Mouse (Mus musculus) granulocyte monocyte progenitor cell, adult 5-6 weeks (primary cell): ENCODE data around the gene Drosha. TPM values are rescaled to one million over a fixed set of nuclear protein-coding genes. Genes with fewer than 3 reads are reported as not detected.

Experiments used
- ATAC-seq: replicated peaks from 2 replicates; pipeline ENCODE4 v1.8.0; 2016; ENCODE audit warnings: mild to moderate bottlenecking, moderate TSS enrichment, inconsistent platforms; ENCODE audit not compliant: poor library complexity, severe bottlenecking
- total RNA-seq, 2 experiments: library from RNA; stranded (forward) in 1 of 2; stranded (reverse) in 1 of 2; fragments of 200-712, 200-1000 nt in 1 of 2; fragments of >200 nt in 1 of 2; fragmentation: Nextera tagmentation in 1 of 2; gene quantifications; 2 replicates each; pipeline ENCODE4 v1.2.3; 2014 to 2017

The Drosha gene
- total RNA-seq, 2 experiments from 2014 or later = 23.5 to 33.0 TPM

DNA sequence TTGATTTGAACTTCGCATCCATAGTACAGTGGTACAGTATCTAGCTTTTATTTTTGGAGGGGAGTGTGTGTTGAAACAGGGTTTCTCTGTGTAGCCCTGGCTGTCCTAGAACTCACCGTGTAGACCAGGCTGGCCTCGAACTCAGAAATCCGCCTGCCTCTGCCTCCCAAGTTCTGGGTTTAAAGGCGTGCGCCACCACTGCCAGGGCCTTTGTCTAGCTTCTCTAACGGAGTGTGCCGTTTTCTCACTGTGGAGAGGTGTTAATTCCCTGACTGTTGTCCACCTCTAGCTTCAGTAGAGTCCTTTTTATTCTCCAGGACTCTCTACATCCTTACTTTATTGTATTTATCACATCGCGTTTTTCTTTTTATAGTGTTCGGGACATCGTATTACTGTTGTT is 793 bp downstream of the Drosha start:
- no peak for ATAC-seq

DNA sequence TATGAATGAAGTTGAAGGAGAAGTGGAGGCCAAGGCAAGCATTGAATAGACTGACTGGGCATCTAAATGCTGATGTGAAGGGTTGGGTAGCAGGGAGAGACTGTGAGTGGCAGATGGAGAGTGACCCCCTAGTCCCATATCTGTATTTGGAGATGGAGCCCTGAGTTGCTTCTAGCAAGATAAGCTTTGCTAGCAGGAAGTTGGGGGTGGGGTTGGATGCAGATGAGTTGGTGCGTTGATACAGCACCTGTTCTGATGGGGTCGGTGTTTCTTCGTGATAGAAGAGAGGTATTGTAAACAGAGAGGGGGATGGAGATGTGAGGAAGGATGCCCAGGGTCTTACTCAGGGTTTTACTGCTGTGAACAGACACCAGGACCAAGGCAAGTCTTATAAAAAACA is 5.3 kb downstream of the Drosha start:
- ATAC-seq = no peak

DNA sequence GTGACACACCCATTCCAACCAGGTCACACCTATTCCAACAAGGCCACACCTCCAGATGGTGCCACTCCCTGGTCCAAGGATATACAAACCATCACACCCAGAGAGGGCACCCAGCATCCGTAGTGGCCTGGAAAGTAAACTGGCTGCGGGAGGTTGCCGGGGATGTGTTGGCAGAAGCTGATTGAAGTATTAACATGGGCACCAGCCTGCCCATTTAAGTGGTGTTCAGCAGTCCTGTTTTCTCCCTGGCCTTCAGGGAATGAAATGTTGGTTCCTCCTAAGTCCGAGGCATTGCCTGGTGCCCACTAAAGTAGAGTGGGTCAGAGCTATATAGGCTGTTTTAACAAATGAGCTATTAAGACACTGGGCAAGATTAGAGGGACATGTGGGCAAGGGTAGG is 8.0 kb downstream of the Drosha start:
- no peak for ATAC-seq

GRCm38 (mm10) chr15:12833385-12833784 is 8.8 kb downstream of the Drosha start:
- ATAC-seq = no peak

- ATAC-seq = no peak
Measured at GRCm38 (mm10) chr15:12834231-12834630, 9.6 kb downstream of the Drosha start.

GRCm38 (mm10) chr15:12840737-12841136 is 16.1 kb downstream of the Drosha start:
- no peak; the same call in 1 of the 2 replicates for ATAC-seq

GRCm38 (mm10) chr15:12842833-12843232 is 18.2 kb downstream of the Drosha start:
- no peak for ATAC-seq

DNA sequence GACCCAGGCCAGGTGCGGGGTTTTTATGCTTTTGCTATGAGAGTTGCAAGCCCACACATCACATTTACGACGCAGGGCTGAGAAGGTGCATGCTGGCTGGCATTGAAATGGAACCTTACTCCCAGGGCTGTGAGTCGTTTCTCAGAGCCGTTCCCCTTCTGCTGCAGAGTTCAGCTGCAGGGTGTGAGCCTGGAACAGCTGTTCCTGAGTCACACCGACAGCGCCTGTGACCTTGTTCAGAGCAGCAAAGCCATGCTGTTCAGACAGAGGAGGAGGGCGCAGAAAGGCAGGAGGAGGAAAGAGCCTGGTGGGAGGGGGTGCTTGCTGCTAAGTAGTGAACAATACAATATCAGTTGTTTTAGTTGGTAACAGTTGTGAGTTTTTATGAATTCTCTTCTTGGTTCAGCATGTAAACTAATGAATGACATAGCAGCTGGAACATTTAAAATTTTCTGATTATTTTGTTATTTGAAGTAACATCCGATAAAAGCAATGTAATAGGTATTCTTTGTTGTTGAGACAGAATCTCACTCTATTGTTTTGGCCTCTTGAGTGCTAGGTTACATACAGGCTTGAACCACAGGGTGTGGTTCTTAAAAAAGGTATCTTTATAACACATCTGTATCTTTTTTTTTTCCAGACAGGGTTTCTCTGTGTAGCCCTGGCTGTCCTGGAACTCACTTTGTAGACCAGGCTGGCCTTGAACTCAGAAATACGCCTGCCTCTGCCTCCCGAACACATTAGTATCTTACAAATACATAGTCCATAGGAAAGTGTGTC is 23.8 kb downstream of the Drosha start:
- no peak for ATAC-seq

DNA sequence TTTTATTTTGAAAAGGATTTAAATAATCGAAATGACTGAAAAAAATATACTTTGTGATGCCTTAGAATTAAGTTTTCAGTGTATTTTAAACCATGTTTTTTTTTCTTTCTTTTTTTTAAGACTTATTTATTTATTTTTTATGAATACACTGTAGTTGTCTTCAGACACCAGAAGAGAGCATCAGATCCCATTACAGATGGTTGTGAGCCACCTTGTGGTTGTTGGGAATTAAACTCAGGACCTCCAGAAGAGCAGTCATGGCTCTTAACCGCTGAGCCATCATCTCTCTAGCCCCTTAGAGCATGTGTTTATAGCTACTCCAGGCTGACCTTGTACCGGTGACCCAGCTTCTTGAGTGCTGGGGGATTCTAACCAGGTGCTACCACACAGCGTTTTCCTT is 24.8 kb downstream of the Drosha start:
- ATAC-seq = no peak

DNA sequence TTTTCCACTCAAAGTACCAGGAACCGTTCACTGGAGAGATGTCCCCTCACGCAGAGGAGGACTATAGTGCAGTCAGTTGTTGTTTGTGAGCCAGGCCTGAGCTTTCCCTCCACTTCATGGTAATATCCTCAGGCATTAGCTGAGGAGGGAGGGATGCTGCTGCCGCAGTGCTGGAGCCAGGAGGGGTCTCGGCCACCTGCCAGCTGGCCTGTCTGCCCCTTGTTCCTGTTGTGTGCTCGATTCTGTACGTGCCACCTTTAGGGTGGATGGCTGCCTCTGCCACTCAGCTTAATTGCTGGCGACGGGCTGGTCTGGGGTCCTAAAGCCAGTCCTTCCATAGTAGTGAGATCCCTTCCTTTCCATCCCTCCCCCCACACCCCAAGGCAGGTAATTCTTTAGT is 28.9 kb downstream of the Drosha start:
- no peak for ATAC-seq

DNA sequence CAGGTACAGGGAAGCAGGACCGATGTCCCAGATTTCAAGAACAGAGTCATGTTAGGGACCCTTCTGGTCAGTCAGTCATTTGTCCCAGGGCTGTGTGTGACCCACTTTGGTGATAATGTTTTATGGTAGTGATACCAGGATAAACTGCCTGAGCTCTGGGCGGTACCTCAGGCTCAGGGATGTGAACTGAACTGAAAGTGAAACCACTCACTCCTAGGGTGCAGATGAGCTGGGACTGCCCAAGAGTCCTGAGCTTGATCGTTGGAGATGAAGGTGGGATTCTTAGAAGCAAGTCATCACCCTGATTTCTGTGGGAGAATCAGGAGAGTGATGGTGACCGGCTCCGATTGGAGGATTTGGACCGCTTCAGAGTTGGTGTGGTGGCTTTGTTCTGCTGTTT is 32.2 kb downstream of the Drosha start:
- no peak for ATAC-seq

DNA sequence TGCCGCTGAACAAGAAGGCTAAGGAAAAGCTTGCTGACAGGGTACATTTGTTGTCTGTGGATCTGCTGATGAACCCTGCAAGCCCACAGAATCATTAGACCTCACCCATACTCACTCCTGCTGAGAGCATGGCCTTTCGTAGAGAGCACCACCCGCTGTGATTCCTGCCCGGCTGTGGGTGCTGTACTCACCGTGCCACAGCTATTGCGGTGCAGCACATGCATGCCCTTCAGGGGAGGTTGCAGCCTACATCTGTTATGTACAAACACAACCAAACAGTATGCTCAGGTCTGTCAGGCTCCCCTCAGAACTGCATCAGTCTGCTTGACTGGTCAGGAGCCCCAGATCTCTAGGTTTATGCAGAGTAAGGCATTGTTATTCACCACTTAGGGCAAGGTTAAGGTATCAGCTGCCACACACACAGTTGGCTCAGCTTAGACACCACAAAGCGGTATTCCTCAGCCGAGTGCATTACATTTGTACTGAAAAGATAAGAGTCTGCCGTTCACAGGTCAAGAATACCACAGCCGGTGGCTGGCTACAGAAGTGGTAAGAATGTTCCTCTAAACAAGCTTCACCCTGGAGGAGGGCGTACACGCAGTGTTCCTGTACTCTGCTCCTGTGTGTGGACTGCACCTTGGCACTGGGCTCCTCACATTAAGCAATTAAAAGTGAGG is 33.4 kb downstream of the Drosha start:
- ATAC-seq = peak; percentile 22; the same call in 1 of the 2 replicates

- ATAC-seq = no peak
Measured at GRCm38 (mm10) chr15:12858645-12859044, 34.0 kb downstream of the Drosha start.

GRCm38 (mm10) chr15:12862061-12862460 is 37.4 kb downstream of the Drosha start:
- ATAC-seq = no peak

GRCm38 (mm10) chr15:12863669-12864068 is 39.1 kb downstream of the Drosha start:
- peak; percentile 11; the same call in 1 of the 2 replicates for ATAC-seq

DNA sequence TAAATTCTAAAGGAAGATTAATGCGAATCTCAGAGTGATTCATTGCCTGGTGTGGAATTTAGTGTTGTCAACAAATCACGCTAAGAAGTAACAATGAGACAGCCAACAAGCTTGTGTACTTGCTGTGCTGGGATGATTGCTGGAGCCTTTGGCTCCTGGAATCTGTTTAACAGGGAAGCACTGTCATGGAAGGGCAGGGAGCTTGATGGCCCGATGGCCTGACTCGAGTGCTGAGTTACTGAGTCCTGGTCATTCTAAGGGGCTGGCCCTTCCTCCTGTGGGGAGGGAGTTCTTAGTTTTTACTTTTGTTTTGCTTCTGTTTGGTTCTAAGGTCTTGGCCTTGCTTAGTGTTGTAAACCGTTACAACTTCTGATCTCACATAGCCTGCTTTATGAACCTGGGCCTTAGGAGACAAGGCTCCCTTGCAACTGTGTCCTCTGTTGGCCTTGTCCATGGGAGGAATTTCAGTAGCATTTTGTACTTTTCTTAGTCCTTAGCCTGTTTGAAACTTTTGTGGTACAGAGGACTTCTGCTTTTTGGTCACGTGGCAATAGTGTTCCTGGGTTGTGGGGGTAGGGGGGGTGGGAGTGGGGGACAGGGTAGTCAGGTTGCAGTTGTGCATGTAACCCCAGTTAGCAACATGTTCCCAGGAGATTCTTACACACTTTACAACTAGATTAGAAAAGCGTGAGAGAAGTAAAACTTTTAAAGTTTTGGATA is 41.1 kb downstream of the Drosha start:
- ATAC-seq = peak; percentile 76

GRCm38 (mm10) chr15:12867269-12867668 is 42.7 kb downstream of the Drosha start:
- ATAC-seq = peak; percentile 48

GRCm38 (mm10) chr15:12875442-12876176 is 51.0 kb downstream of the Drosha start:
- ATAC-seq = no peak

GRCm38 (mm10) chr15:12876266-12876665 is 51.7 kb downstream of the Drosha start:
- ATAC-seq = no peak

DNA sequence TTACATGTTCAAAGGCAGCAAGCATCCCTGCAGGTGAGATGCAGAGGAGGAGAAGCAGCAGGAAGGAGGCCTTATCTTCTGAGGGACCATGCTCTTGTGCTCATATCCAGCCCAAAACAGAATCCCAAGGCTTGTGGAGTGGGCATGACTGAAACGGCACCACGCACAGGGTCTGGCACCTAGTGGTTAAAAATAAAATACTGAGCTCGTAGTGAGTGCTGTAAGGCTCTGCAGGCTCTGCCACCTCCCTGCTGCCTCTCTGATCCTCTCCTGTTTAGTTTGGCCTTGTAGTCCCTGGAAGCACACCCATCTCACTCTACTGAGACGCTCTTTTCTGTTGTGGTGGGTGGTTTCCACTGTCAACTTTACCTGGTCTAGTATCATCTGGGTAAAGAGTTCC is 52.3 kb downstream of the Drosha start:
- no peak for ATAC-seq
